Mouse (Mus musculus): ENCODE data around the gene Minos1.
A peak's percentile ranks its signal among the peaks of the same experiment; 100 is the strongest.

The Minos1 gene

DNA sequence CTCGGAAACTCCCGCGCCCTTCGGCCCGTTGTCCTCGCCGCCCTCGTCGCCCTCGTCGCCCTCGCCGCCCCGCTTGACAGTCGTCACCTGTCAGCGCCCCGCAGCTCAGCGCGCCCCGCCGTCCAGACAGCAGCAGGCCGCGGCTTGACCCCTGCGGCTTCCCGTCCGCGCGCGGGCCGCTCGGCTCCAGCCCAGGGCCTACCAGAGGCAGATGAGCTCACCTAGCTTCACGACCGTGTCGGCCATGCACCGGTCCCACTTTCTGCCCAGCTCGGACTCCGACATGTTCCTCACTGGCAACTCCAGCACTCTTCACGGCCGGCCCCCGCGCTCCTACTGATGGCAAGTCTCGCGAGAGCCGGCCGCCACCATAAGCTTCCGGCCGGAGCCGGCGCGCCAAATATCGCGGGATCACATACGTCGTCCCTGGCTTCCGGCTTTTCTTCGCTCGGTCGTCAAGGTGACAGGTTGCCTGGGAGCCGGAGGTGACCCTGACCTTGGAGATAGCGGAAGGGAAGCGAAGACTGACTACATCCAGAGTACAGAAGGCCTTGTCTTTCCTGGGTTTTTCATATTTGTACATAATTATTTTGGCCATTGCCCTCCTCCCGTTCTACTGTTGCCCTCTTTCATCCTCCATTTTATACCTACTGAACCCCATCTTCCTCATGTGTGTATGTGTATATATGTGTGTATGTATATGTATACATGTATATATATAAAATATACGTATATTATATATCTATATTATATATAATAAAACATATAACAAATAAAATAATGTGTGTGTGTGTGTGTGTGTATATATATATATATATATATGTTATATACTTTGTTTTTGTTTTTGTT is at the start of gene Minos1:
Minos1 (minus strand) TSS at position 413 of the 849 bp plus-strand sequence.
- peak; percentile 98 for DNase-seq

DNA sequence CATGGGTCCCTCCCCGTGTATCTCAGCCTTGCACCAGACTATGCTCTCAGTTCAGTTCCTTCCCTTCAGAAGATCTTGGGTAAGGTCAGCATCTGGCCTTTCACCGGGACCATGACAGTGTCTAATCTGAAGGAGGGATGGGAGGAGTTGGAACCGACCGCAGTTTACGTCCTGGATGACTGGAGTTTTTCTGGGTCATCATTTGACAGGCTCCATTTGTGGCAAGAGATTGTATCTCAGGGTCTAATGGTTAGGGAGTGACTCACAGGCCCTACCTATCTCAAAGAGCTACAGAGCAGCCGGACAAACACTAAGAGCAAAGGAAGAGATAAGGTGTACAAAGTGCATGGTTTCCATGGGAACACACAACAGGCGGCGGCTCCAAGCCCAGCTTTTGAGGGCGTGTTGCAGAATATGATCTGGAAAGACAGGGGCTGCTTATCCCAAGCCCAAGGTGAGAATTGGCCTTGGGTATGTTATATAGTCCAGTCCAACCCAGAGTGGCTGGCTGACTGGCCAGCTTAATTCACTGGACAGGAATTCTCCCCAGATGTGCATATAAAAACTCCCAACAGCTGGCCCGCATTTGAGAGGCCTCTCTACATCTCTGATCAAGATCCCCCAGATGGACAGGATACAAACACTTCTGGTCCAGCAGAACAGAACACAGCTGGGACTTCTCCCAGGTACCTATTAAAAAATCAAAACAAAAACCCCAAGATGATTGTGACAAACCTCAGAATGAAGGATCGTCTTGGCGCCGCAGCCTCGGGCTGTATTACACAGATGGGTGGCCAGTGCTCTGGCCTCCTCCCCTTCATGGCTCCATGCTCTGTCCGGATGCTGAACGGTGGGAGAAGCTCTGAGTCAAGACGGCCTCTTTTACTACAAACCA is 49.1 kb upstream of the Minos1 start:
- DNase-seq, result no peak

DNA sequence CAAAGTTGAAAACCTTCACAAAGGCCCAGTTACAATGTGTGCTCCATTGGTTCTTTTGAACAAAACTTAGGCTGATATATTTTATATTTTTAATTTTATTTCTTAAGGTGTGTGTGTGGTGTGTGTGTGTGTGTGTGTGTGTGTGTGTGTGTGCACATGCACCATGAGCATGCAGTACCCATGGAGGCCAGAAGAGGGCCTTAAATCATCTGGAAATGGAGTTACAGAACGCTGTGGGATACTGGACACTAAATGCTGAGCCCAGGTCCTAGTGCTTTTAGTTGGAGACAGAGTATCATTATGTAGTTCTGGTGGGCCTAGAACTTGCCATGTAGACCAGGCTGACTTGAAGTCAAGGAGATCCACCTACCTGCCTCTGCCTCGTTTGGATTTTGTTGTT is 48.3 kb upstream of the Minos1 start:
- DNase-seq, result no peak

DNA sequence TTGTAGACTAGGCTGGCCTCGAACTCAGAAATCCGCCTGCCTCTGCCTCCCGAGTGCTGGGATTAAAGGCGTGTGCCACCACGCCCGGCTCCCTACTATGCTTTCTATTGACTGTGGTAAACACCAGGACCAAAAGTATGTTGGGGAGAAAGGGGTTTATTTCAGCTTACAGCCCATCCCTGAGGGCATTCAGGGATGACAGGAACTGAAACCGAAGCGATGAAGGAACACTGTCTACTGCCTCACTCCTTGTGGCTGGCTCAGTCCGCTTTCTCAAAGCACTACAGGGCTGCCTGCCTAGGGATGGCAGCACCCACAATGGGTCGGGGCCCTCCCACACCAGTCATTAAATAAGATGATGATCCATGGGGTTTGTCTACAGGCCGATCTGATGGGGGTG is 47.5 kb upstream of the Minos1 start:
- no peak for DNase-seq

DNA sequence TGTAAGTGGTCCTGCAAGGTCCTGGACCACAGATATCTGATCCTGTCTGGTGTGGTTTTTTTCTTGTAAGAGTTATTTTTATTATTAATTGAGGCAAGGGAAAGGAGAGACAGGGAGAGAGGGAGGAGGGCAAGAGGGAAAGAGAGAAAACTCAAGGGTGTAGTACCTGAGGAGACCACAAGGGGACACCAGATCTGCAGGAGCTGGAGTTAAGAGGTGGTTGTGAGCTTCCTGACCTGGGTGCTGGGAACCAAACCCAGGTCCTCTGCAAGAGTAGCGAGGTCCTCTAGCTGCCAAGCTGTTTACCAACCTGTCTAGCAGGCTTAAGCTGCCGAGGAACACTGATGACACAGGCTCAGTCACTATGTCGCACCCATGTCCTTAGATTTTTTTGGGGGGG is 47.0 kb upstream of the Minos1 start:
- DNase-seq, result no peak

DNA sequence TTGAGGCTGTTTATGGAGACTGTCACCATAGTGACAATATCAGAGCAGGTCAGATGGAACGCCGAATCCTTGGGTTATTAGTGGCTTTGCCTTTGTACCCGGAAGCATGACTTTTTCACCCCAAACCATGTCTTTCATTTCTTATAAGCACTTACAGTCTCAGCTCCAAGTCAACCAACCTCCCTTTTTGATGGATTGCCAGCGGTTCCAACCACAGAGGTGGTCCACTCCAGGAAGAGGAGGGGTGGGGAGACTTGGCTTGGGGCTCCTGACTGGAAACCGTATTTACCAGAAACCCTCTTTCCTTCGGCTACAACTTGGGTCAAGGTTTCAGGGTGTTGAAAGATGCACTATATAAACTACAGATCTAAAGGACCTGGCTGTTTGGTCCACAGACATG is 45.1 kb upstream of the Minos1 start:
- no peak for DNase-seq

DNA sequence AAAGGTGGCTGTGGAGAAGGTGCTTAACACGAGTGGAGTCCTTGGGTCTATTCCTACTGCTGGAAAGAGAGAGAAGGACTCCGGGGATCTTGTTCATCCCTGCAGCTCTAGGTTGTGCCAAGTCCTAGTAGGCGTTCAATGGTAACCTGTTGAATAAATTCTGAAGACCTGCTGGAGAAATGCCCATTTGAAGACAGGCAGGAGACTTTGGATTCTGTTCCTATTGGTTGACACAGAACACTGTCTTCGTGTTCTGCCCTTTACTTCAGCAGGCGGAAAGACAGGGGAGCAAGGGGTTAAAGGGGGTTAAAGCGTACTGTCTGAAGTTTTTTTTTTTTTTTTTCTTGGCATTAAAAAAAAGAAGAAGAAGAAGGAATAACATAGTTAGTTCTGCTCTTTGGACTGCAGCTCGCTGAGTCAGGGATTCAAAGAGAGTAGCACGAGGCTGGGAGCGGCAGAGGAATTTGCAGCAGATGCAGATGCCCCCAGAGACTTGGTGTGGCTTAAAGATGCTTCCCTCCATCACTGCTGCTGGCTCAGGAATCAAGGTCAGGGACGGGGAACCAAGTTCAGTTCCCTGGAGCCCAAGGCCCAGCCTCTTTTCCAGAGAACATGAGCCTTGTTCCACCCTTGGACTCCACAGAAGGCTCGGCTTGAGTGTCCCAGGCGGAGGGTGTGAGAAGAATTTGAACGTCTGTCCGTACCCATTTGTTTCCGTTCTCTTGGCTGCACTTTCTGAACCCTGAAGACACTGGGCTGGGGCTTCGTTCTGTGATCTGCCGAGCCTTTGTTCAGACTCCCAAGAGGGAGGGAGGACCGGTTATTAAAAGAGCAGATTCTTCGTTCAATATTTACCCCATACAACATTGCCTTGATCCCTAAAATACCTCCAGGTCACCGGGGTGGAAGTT is 44.4 kb upstream of the Minos1 start:
- DNase-seq, result no peak

DNA sequence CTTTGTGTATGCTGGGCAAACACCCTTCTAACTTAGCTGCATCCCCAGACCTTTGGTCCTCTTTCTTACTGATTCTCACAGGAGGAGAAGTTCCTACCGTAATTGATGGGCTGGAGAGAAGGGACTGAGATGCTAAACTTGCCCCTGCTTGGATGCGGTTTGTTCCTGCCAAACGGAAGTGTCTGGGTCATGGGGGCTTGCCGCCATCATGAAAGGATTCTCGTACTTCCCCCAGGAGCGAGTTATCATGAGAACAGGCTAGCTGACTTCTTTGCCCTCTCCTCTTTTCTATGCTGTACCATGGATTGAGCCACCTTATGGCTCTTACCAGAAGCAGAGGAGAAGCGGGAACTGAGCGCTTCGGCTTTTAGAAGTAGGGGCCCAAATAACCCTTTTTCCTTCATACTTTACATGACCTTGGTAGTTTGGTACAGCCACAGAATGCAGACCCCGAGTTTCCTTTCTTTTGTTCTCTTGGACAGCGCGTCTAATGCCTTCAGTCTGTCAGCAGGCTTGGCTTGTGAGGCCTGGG is 38.9 kb upstream of the Minos1 start:
- DNase-seq, result no peak

DNA sequence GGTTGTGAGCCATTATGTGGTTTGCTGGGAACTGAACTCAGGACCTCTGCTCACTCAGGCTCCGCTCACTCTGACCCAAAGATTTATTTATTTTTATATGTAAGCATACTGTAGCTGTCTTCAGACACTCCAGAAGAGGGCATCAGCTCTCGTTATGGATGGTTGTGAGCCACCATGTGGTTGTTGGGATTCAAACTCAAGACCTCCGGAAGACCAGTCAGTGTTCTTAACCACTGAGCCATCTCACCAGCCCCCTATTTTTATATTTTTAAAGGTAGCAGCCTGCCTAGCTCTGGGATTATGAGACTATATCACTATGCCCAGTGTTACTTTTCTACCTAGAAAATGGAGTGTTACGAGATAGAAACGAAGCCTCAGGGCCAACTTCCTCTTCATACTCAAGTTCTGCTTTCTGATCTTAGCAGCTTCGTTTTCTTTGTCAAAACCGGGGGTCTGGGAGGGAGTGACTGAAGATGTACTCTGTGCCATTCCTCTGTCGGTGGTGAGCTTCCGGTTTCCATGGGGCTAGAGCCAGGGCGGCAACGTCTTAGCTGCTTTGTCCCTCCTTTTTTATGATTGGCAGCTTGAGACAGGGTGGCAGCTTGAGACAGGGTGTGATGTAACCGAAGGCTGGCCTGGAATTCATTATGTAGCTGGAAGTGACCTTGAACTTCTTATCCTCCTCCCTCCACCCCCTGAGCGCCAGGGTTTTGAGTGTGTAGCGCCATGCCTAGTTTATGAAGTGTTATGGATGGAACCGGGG is 38.3 kb upstream of the Minos1 start:
- DNase-seq, result peak; percentile 58

DNA sequence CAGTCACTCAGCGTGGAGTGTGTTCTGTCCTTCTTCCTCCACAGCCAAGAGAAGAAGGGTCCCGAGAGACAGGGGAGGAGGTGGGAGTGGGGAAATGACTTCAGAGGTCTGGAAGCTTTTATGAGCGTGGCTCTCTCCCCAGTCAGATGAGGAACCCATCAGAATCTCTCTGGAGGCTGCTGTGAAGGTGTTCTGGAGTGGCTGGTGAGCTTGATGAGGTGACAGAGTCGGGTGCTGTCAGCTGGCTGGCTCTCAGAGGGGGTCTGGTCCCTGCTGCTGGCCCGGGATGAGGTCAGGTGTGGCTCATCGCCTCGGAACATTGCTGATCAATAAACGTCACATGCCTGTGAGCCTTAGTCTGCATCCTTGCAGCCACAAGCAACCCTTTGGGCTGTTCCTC is 36.2 kb upstream of the Minos1 start:
- no peak for DNase-seq

DNA sequence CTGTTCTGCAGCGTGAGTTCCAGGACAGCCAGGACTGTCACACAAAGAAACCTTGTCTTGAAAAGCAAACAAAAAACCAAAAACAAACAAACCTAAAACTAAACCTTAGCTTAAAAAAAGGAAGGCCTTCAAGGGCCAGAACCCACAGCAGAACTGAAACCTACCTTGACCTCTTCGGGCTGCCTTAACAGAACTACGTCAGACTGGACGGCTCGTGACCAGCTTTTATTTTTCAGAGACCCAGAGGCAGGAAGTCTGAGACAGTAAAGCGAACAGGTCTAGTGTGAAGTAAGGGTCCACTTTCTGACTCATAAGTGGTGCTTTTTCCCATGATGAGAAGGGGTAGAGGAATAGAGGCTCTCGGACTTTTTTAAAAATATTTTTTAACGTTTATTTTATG is 35.3 kb upstream of the Minos1 start:
- peak; percentile 41 for DNase-seq

DNA sequence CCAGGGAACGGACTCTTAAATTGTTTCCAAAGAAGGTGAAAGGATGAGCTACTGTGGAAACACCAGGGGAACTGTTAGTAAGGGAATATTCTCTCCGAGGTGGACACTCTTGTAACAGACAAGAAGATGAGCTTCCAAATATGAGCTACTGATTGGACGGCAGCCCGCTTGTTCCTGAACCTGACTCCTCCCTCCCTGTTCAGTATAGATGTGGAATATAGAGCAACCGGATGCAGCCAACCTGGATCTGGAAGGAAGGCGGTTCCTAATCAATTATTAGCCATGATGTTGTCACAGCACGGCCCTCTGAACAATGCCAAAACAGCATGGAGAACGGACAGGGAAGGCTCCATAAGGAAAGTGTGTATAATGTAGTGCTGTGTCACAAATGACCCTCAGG is 34.3 kb upstream of the Minos1 start:
- DNase-seq, result no peak

DNA sequence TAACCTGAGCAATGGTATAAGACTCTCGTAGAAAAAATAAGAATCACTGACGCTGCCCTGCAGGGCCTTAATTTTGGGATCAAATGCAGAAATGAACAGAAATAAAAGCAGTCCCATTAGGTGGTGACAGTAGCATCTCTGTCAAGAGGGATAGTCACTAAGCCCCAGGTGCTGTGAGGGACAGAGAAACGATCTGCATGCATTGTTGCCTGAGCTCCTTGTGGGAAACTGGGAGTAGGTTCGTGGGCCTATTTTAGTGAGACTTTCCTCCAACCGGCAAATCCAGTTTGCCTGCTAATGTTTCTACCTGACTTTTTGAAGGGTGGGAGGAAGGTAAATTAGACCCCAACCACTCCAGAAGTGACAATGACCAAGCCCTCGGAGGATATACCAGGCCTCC is 33.2 kb upstream of the Minos1 start:
- DNase-seq, result no peak

DNA sequence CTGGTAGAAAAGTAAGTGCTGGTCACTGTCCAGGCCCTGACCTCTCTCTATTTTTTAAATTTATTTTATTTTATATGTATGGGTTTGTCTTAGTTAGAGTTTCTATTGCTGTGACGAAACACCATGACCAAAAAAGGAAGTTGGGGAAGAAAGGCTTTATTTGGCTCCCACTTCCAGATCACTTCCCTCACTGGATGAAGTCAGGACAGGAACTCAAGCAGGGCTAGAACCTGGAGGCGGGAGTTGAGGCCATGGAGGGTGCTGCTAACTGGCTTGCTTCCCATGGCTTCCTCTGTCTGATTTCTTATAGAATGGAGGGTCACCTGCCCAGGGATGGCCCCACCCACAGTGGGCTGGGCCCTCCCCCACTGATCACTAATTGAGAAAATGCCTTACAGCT is 30.2 kb upstream of the Minos1 start:
- no peak for DNase-seq

DNA sequence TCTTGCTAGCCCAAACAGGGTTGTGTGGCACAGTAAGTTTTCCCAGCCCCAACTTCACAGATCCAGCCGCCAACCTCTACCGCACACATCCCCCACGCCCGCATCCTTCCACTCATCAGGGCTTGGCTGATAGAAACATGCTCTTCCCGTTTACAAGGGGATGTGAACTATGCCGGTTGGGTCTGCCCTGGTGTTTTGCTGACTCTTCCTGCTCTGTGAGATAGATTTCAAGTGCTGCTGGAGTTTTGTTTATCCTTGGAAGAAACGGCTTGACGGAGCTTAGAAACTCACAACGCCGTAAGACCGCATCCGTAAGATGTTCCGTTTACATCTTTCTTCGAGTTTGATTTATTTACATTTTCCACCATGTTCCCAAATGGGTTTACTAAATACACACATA is 27.4 kb upstream of the Minos1 start:
- no peak for DNase-seq

DNA sequence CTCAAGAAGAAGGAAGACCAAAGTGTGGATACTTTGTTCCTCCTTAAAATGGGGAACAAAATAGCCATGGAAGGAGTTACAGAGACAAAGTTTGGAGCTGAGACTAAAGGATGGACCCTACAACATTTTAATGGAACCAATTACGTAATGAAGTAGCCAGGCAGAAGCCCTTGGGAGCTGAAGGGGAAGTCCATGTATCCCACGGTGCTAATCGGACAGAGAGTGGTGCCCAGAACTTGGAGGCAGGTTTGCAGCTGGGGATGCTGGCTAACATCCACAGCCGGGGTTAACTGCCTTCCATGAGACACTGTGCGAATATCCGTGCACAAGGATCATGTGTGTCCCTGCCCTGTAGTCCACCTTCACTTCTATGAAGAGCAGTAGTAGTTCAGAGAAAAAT is 25.6 kb upstream of the Minos1 start:
- no peak for DNase-seq

DNA sequence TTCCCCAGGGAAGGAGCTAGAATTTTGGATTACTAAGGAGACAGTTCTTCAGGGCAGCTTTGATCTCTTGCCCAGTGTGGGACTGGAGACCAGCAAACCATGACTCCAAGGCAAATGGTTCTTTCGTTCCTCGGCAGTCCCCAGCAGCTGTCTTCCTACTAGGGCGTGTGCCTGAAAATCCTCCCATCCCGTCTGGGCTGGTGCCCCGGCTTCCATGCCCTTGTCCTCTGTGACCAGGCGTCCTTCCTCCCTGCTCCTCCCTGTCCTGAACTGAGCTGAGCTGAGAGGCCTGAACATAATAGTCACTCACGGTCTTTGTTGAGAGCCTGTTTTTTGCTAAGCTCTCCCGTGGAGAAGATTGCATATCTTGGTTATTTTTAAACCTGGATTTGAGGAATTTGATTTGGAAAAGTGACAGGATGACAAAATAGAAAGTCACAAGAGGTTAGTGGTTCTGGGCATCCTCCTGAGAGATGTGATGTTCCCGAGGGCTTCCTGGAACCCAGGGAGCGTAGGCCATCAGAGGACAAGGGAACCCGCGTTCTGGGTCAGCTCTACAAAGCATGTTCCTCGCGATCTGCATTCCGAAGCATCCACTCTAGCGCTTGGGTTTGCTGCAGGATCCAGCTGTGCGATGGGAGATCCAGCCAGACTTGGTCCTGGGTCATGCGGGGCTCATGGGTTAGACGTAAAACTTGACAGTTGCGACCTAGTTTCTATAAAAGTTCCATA is 23.8 kb upstream of the Minos1 start:
- DNase-seq, result no peak

DNA sequence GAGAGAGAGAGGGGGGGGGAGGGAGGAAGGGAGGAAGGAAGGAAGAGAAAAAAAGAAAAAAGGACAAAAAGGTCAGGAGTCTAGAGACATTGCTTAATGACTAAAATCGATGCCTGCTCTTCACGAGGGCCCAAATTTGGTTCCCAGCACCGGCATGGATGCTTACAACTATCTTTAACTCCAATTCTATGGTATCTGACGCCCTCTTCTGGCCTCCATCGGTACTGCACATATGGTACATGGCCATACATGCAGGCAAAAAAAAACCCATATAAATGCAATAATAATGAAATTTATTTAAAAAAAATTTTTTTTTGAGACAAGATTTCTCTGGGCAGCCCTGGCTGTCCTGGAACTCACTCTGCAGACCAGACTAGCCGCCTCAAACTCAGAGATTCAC is 20.5 kb upstream of the Minos1 start:
- no peak for DNase-seq

DNA sequence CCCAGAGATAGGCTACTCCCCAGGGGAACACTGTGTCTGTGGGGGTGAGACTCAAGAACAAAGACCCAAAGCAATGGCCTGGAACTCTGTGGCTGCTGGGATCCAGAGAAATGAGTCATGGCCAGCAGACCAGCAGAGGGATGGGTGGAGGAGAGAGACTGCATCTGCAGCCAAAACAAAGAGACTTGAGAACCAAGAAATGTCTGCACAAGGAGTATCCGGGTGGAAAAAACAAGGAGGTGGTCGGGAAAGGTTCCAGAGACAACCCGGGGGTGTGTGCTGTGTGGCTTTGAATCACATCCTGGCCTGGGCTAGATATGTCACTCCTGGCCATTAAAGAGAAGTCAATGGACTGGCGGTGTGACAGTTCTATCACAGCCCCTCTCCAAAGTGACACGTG is 15.8 kb upstream of the Minos1 start:
- peak; percentile 7 for DNase-seq

DNA sequence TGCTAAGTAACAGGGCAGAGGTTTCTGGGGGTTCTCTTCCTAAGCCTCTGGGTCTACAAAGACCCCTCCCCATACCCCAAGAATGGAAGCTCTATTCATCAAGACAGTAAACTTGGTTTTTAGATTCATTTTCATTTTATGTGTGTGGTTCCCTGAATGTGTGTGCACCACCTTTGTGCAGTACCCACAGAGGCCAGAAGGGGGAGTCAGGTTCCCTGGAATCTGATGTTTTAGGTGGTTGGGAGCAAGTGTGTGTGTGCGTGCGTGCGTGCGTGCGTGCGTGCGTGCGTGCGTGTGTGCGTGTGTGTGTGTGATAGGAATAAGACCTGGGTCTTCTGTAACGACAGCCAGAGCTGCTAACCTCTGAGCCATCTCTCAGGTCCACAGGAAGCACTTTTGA is 14.2 kb upstream of the Minos1 start:
- DNase-seq, result no peak

DNA sequence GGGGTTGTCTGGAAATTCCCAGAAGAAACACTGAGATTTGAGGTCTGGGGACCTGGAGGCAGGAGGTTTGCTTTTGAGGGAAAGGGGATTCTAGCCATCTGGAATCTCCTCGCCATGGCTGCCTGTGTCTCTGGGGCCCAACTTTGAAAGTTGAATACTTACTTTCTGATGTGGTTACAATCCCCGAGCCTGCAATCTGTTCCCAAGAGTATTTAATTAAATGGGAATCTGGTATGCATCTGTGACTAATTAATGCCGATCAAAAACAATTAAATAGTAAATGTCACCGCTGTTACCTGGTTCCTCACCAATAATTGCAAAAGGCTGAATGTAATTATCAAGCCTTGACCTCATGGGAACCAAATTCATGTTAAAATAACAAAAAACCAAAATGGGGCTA is 13.7 kb upstream of the Minos1 start:
- DNase-seq, result no peak

Measured in layer of hippocampus, adult 9-11 months (tissue).